Mouse (Mus musculus): ENCODE data around the gene Padi3.
A peak's percentile ranks its signal among the peaks of the same experiment; 100 is the strongest.

Padi3 gene

GRCm38 (mm10) chr4:140775876-140776275 lies 34.6 kb downstream of the Padi3 start:
- DNase-seq = no peak

GRCm38 (mm10) chr4:140774893-140775292 lies 35.6 kb downstream of the Padi3 start:
- no peak for DNase-seq

GRCm38 (mm10) chr4:140774025-140774800 lies 36.2 kb downstream of the Padi3 start, which contains the start of gene Padi4:
Padi4 (minus strand) TSS chr4:140774236.
- no peak for DNase-seq

GRCm38 (mm10) chr4:140771091-140771490 lies 39.4 kb downstream of the Padi3 start:
- DNase-seq = no peak

GRCm38 (mm10) chr4:140770433-140770832 lies 40.0 kb downstream of the Padi3 start:
- DNase-seq = no peak

GRCm38 (mm10) chr4:140768973-140769372 lies 41.5 kb downstream of the Padi3 start:
- no peak for DNase-seq

GRCm38 (mm10) chr4:140765936-140766335 lies 44.5 kb downstream of the Padi3 start:
- no peak for DNase-seq

GRCm38 (mm10) chr4:140763158-140763557 lies 47.3 kb downstream of the Padi3 start:
- DNase-seq = peak; percentile 22

- DNase-seq = no peak
Measured at GRCm38 (mm10) chr4:140761601-140762000, 48.8 kb downstream of the Padi3 start.

- DNase-seq = no peak
Measured at GRCm38 (mm10) chr4:140755811-140756210, 54.6 kb downstream of the Padi3 start.

GRCm38 (mm10) chr4:140753366-140753765 lies 57.1 kb downstream of the Padi3 start:
- DNase-seq = no peak

- no peak for DNase-seq
Measured at GRCm38 (mm10) chr4:140750328-140750727, 60.1 kb downstream of the Padi3 start.

GRCm38 (mm10) chr4:140747978-140748377 lies 62.5 kb downstream of the Padi3 start:
- DNase-seq = no peak

- peak; percentile 44 for DNase-seq
Measured at GRCm38 (mm10) chr4:140744654-140745053, 65.8 kb downstream of the Padi3 start.

- DNase-seq = no peak
Measured at GRCm38 (mm10) chr4:140743086-140743485, 67.4 kb downstream of the Padi3 start.

- no peak for DNase-seq
Measured at GRCm38 (mm10) chr4:140742543-140742942, 67.9 kb downstream of the Padi3 start, which contains the start of gene Padi6. Padi6 (minus strand) TSS chr4:140742643.

GRCm38 (mm10) chr4:140741401-140741800 lies 69.0 kb downstream of the Padi3 start:
- DNase-seq = no peak

- no peak for DNase-seq
Measured at GRCm38 (mm10) chr4:140740655-140741054, 69.8 kb downstream of the Padi3 start.
